Mouse (Mus musculus) layer of hippocampus, postnatal 10 days (tissue): ENCODE measurements at regions not wholly inside any gene's neighbourhood (a gene's known extent, or its start where the extent isn't known, plus 50 kb on each side); places are given as distances from the start of the nearest gene placed in this dataset.
"Not testable (repeated sequence)": the region's sequence is repeated elsewhere in the genome, so short reads cannot be mapped to it uniquely, and the experiment has no call there.

Experiments used
- DNase-seq, 2 experiments: peaks; one replicate each; pipeline ENCODE4 v3.0.0; 2021; ENCODE audit warnings: low spot score in 2 of 2

DNA sequence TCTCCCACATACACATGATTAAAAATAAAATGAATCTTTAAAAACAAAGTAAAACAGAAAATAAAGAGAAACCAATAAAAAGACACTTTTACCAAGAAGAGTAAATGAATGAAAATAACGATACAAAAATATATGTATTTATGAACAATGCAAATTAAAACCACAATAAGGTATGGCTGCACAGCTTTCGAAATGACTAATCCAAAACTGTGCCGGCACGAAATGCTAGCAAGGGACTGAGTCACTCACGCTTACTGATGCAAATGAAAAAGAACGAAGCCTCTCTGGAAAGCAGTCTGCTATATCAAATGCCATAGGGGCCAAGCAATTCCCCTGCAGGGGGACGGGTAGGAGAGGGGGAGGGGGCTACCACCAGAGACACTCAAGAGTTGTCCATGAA, 704.0 kb downstream of the 4930447A16Rik start:
- DNase-seq, result no peak

DNA sequence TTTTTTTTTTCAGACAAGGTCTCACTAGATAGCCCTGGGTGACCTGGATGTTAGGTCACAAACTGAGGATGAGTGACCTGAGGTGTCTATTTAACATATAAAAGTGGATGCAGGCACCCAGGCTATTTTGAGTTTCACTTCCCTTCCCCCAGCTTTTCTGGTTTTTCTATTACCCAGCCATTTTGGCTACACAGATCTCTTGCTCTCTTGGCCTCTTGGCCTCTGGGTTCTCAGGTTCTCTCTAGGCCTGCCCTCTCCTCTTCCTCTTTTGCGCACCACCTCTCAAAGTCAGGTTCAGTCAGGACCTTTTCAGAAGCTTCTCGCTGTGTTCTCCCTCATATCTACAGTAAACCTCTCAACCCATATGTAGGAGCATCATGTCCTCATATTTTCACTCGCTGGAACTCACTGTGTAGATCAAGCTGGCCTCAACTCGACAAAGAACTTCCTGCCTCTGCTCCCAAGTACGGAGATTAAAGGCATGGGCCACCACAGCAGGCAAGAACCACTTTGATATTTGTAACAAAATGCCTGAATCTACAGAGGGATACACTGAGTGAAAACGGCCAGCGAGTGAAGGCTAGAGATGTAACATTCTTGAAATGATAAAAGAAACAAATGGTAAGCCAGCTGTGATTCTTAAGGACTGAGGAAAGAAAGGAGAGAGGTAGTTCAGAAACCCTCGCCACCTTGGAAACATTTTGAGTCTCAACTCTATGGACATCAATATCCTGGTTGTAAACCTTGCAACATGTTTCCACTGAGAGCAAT, 704.7 kb downstream of the 4930447A16Rik start:
- DNase-seq, result no peak

DNA sequence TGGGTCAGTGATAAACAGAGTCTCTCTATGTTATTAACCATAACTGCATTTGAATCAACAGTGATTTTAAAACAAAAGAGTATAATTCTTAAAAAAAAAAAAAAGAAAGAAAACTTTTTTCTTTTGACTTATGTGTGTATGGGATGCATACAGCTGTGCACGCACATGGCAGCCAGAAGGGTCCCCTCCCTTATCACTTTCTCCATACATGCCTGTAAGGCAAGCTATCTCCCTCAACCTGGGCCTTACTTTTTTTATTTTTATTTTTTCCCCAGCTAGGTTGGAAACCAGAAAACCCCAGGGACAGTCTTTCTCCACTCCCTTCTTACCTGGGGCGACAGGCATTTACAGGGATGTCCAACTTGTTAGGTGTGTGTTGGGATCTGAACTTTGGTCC, 705.3 kb downstream of the 4930447A16Rik start:
- no peak for DNase-seq

GRCm38 (mm10) chr15:38139639-38140038, 714.3 kb downstream of the 4930447A16Rik start:
- no peak for DNase-seq

DNA sequence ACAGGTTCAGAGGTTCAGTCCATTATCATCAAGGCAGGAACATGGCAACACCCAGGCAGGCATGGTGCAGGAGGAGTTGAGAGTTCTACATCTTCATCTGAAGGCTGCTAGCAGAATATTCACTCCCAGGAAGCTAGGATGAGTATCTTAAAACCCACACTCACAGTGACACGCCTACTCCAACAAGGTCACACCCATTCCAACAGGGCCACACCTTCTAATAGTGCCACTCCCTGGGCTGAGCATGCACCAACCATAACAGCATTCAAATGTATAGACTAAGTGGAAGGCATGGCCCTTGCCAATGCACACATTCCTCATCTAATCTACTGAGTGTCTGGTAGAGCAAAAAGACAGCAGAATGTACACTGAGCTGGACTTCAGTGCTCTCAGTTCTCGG, 718.1 kb downstream of the 4930447A16Rik start:
- DNase-seq, result no peak

- DNase-seq, result no peak
Observed at GRCm38 (mm10) chr15:38151654-38152053, 726.3 kb downstream of the 4930447A16Rik start.

DNA sequence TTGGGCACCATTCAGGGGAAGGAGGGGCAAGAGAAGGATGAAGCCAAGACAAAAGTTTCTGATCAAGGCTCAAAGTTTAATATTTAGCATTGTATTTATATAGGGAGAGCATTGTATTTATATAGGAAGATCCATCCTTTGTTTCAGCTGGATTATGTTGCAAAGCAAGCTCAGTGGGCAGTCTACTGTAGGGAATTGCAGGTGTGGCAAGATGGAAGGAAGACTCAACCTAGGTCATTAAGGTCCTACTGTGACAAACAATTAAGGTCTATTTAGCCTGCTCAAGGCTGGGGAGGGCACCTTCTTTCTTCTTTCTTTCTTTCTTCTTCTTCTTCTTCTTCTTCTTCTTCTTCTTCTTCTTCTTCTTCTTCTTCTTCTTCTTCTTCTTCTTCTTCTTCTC, 728.5 kb downstream of the 4930447A16Rik start:
- not testable (repeated sequence) for DNase-seq

DNA sequence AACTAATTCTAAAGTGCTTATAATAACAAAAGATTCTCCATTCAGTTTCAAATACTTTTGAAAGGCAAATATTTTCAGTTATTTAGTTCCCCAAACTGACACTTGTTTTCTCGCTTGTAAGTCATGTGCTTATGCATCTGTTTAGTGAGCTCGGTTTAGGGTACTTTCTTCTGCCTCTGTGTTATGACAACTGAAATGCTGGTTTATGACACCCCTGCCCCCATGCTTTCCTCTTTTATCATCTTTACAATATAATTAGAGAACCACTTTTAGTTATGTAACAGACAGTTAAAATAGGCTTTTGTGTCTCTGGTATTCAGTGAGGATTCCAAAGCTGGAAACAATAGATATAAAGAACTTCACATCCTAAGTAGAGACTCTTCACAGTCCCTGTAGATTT, 733.8 kb downstream of the 4930447A16Rik start:
- no peak for DNase-seq

- DNase-seq, result peak in 1 of 2 experiments; percentile 10
Observed at GRCm38 (mm10) chr15:38163721-38164120, 738.4 kb downstream of the 4930447A16Rik start.

GRCm38 (mm10) chr15:38164848-38165247, 739.5 kb downstream of the 4930447A16Rik start:
- DNase-seq, result no peak

- DNase-seq, result no peak
Observed at GRCm38 (mm10) chr15:38165881-38166445, 740.6 kb downstream of the 4930447A16Rik start.

GRCm38 (mm10) chr15:38166476-38166875, 741.1 kb downstream of the 4930447A16Rik start:
- no peak for DNase-seq

DNA sequence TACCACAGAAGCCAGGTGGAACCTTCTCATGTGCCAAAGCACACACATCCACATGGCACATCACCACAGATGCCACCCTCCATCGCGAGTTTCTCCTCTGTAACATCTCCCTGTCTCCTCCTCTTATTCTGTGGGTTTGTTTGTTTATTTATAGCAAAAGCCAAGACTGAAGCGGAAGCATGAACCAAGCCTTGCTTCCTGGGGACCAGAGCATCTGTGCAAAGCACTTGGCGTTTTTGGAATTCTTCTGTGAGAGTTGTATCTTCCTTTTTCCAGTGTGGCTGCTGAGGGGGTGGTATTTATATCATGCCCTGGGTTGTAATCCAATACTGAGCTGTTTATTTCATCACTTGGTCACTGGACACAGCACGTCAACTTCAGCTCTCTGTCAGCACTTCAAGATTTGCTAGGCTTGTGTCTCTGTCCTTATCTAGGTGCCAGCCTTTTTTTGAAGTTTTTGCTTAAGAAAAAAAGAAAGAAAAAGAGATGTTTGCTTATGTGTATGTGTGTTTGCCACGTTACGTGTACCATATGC, 742.3 kb downstream of the 4930447A16Rik start:
- no peak for DNase-seq

GRCm38 (mm10) chr15:38169191-38169590, 743.8 kb downstream of the 4930447A16Rik start:
- DNase-seq, result no peak
